Mouse (Mus musculus): ENCODE data around the gene Stk40. TPM values are rescaled to one million over a fixed set of nuclear protein-coding genes. Genes with fewer than 3 reads are reported as not detected.
"Not testable (repeated sequence)": the region's sequence is repeated elsewhere in the genome, so short reads cannot be mapped to it uniquely, and the experiment has no call there.

Stk40 gene
- polyA plus RNA-seq, 1 experiment from 2014 or later: 22.4 TPM

DNA sequence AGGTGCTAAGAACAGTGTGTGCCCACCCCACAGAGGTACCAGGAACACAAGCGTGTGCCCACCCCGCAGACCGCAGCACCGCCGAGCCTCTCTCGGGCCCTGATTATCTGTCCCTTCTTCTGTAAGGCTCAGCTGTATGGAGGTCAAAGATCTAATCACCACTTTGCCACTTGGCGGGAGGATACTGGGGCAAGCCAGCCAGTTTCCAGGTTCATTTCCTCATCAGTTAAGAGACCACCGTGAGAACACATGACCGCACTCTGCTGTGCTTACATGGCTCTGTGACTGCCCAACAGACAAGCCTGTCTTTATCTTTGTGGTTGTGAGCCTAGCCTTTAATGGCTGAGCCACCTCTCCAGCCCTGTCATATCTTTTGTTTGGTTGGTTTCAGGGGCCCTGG, 20.7 kb upstream of the Stk40 start:
- no peak overlapping the region for H3K4me2 ChIP-seq
- peaks cover 23% of the 10 kb centered on the region for H3K4me1 ChIP-seq
- no peaks in the 10 kb centered on the region for H3K27me3 ChIP-seq (replicated peaks)
- no peak overlapping the region for H3K4me3 ChIP-seq
- no peak overlapping the region for H3K27ac ChIP-seq
- ATAC-seq: no peak
- WGBS (ENCODE audit: insufficient replicate concordance): 41% methylated on average over 9 of the region's 9 CpGs
- no peaks in the 10 kb centered on the region for H3K9me3 ChIP-seq (replicated peaks)
- no peak overlapping the region for H3K9ac ChIP-seq
- no peaks in the 10 kb centered on the region for H3K36me3 ChIP-seq

DNA sequence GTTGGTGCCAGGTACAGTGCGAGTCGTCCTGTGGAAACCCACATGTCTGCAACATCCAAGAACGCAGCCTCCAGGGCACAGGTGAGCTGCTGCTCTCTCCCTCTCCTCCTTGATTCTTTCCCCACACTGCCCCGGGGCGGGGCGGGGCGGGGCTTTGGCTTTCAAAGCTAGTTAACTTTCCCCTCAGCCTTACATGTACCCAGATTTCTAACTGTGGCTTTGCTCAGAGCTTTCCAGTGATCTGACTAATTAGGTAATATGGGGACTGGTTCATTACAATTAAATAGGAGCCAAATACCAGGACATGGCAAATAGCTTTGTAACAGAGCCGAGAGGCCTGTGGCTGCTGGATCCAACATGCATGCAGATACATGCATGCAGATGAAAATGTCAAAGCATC, 19.4 kb upstream of the Stk40 start:
- WGBS (ENCODE audit: insufficient replicate concordance): 68% methylated on average over 8 of the region's 8 CpGs
- no peak overlapping the region for H3K4me3 ChIP-seq
- peaks cover 23% of the 10 kb centered on the region for H3K4me1 ChIP-seq
- no peak overlapping the region for H3K4me2 ChIP-seq
- no peak for ATAC-seq
- no peaks in the 10 kb centered on the region for H3K9me3 ChIP-seq (replicated peaks)
- H3K27me3 ChIP-seq (replicated peaks): no peaks in the 10 kb centered on the region
- H3K9ac ChIP-seq: no peak overlapping the region
- no peak overlapping the region for H3K27ac ChIP-seq
- H3K36me3 ChIP-seq: no peaks in the 10 kb centered on the region

DNA sequence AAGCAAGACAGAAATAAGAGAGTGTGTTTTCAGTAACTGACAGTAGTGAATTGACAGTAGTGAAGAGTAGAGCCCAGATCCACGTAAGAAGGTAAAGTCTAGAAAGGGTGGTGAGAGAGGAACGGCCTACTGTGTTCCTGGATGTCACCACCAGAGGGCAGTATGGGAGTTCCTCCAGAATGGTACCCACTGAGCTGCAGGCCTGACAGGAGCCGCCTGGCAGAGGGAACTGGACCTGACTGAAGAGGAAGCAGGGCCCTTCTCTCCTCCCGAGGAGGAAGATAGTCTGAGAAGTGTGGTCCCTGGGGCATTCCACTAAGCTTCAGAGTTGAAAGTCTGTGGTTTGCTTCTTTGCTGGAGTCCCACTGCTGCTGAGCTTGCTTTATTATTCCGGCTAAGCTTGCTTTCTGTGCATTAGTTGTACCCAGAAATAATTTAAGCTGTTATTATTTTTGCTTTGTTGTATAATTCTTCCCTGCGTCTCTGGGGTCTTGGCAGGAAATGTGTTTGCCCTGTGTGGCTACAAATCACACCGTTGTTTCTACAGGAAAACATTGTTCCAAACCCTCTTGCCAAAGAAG, 17.7 kb upstream of the Stk40 start:
- H3K9ac ChIP-seq: no peak overlapping the region
- H3K4me3 ChIP-seq: no peak overlapping the region
- H3K4me2 ChIP-seq: no peak overlapping the region
- 21% methylated on average over 7 of the region's 7 CpGs for WGBS (ENCODE audit: insufficient replicate concordance)
- peak; percentile 73 for ATAC-seq
- no peak overlapping the region for H3K27ac ChIP-seq
- H3K4me1 ChIP-seq: peaks cover 32% of the 10 kb centered on the region
- H3K9me3 ChIP-seq (replicated peaks): no peaks in the 10 kb centered on the region
- no peaks in the 10 kb centered on the region for H3K27me3 ChIP-seq (replicated peaks)
- H3K36me3 ChIP-seq: no peaks in the 10 kb centered on the region

DNA sequence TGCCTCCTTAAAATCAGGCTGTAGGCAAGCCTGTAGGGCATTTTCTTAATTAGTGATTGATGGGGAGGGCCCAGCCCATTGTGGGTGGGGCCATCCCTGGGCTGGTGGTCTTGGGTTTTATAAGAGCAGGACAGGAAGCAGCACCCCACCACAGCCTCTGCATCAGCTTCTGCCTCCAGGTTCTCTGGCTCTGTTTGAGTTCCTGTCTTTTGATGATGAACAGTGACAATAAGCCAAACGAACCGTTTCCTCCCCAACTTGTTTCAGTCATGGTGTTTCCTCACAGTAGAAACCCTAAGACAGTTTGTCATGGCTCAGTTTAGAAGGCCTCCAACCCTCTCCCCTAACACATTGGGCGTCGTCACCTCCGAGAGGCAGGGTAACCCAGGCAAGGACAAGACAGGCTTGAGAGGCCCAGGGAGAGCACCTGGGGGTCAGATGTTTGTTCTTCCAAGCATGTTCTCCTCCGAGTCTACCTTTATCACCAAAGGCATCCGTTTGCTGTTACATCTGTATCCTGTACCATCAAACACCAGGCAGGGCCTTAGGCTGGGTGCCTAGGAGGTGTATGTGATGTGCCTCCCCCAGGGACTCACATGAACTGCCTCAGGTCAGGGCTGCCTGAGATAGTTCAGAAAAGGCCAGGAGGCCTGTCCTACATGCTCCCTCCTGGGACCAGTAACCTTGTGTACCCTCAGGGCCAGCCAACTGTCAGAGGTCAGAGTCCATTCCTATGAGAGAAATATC, 13.5 kb upstream of the Stk40 start:
- Histone ChIP-seq H3K36me3 (no peaks in the 10 kb centered on the region), H3K4me3 (no peak overlapping the region), H3K4me2 (no peak overlapping the region), H3K9me3 (replicated peaks) (no peaks in the 10 kb centered on the region), H3K4me1 (peaks cover 18% of the 10 kb centered on the region), H3K27ac (no peak overlapping the region), H3K9ac (no peak overlapping the region), H3K27me3 (replicated peaks) (no peaks in the 10 kb centered on the region)
- WGBS (ENCODE audit: insufficient replicate concordance): 47% methylated on average over 7 of the region's 7 CpGs
- ATAC-seq: peak; percentile 25; the same call in 1 of the 2 replicates

DNA sequence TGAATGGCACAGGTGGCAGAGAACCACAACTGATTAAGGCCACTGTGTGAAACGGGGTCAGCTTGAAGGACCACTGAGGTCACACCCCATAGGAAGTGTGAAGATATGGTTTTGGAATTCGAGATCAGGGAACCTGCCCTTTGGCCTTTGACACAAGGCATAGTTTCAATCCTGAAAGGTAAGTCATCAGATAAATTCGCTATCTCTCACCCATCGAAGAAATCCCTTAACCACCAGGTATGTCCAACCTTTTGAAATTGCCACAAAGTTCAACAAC, 13.0 kb upstream of the Stk40 start:
- 53% methylated on average over 4 of the region's 4 CpGs for WGBS (ENCODE audit: insufficient replicate concordance)
- peaks cover 18% of the 10 kb centered on the region for H3K4me1 ChIP-seq
- no peaks in the 10 kb centered on the region for H3K9me3 ChIP-seq (replicated peaks)
- H3K9ac ChIP-seq: no peak overlapping the region
- no peak overlapping the region for H3K4me3 ChIP-seq
- no peaks in the 10 kb centered on the region for H3K27me3 ChIP-seq (replicated peaks)
- H3K36me3 ChIP-seq: no peaks in the 10 kb centered on the region
- H3K4me2 ChIP-seq: no peak overlapping the region
- no peak for ATAC-seq
- H3K27ac ChIP-seq: no peak overlapping the region

DNA sequence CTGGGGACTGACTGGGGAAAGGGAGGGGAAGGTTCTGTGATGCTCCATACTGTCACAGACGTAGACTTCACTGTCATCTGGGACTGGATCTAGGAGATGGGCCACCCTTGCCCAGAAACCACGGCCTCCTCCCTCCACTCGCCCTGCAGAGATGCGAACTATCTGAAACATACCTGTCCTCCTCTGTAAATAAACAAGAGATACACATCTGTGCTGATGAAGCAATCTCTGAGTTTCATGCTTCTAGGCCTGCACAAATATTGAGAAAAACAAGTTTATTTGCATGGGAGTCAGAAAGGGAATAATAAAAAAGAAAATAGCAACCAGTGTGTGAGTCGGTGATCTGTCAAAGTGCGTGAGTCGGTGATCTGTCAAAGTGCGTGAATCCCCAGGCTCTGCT, 11.9 kb upstream of the Stk40 start:
- H3K27me3 ChIP-seq (replicated peaks): no peaks in the 10 kb centered on the region
- H3K4me3 ChIP-seq: no peak overlapping the region
- no peaks in the 10 kb centered on the region for H3K9me3 ChIP-seq (replicated peaks)
- H3K27ac ChIP-seq: no peak overlapping the region
- peaks cover 19% of the 10 kb centered on the region for H3K4me1 ChIP-seq
- H3K36me3 ChIP-seq: no peaks in the 10 kb centered on the region
- WGBS (ENCODE audit: insufficient replicate concordance): 77% methylated on average over 8 of the region's 8 CpGs
- no peak overlapping the region for H3K4me2 ChIP-seq
- H3K9ac ChIP-seq: no peak overlapping the region
- ATAC-seq: no peak

DNA sequence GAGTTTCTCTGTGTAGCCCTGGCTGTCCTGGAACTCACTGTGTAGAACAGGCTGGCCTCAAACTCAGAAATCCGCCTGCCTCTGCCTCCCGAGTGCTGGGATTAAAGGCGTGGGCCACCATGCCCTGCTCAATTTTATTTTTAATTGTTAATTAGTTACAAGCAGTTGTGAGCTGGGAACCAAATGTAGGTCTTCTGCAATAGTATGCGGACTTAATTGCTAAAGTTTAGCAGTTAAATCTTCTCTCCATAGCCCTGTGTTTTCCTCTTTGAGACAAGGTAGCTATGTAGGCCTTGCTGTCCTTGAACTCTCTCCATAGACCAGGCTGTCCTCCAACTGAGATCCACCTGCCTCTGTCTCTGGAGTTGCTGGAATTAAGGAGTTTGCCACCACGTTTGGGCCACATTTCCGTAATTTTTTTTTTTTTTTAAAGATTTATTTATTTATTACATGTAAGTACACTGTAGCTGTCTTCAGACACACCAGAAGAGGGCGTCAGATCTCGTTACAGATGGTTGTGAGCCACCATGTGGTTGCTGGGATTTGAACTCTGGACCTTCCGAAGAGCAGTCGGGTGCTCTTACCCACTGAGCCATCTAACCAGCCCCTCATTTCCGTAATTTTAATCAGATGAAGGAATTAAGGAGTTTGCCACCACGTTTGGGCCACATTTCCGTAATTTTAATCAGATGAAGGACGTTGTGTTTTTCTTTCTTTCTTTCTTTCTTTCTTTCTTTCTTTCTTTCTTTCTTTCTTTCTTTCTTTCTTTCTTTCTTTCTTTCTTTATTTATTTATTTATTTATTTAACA, 7.9 kb upstream of the Stk40 start:
- H3K4me3 ChIP-seq: peak overlapping the region; percentile 72
- H3K9me3 ChIP-seq (replicated peaks); H3K27me3 ChIP-seq (replicated peaks); ATAC-seq; H3K27ac ChIP-seq: not testable (repeated sequence)
- peak overlapping the region; percentile 80; the same call in 1 of the 2 replicates for H3K9ac ChIP-seq
- 49% methylated on average over 14 of the region's 14 CpGs for WGBS (ENCODE audit: insufficient replicate concordance)
- H3K4me2 ChIP-seq: peak overlapping the region; percentile 87
- peaks cover 42% of the 10 kb centered on the region for H3K4me1 ChIP-seq
- peaks cover 13% of the 10 kb centered on the region for H3K36me3 ChIP-seq

DNA sequence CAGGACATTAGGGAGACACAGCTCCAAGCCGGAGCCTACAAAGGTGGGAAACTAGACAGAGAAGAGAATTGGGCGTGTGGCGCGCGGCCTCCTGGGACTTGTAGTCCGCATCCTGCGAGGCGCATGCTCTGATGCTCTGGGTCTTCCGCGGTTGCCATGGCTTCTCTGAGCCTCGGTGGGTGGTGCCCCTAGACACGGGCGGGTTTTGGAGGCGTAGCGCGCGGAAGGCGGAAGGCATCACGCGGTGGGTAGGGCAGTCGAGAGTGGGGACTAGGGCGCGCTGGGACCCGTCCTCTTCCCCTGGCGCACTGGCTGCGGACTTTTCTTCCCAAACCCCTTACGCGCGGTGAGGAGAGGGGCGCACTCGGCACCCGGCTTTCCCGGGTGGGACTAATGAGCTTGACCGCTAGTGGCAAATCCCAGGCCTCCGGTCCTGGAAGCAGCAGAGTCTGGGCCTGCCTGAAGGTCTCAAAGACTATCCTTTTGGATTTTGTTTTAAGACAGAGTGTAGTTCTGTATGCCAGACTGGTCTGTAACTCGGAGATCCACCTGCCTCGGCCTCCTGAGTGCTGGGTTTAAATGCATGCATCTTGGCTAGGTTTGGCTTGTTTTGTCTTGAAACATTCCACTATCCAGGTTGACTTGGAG, 7.2 kb upstream of the Stk40 start, which contains the start of gene Lsm10:
Gene Lsm10 (plus strand): TSS at position 160 of the 648 bp plus-strand sequence.
- ATAC-seq: peak; percentile 98
- WGBS (ENCODE audit: insufficient replicate concordance): 1% methylated on average over 36 of the region's 37 CpGs
- no peaks in the 10 kb centered on the region for H3K9me3 ChIP-seq (replicated peaks)
- H3K4me1 ChIP-seq: peaks cover 49% of the 10 kb centered on the region
- H3K27ac ChIP-seq: peak within 1 kb of the TSS; percentile 77
- H3K4me3 ChIP-seq: peak within 1 kb of the TSS; percentile 72
- peak within 1 kb of the TSS; percentile 80 for H3K9ac ChIP-seq
- H3K36me3 ChIP-seq: peaks cover 13% of the 10 kb centered on the region
- no peaks in the 10 kb centered on the region for H3K27me3 ChIP-seq (replicated peaks)
- peak within 1 kb of the TSS; percentile 87 for H3K4me2 ChIP-seq

DNA sequence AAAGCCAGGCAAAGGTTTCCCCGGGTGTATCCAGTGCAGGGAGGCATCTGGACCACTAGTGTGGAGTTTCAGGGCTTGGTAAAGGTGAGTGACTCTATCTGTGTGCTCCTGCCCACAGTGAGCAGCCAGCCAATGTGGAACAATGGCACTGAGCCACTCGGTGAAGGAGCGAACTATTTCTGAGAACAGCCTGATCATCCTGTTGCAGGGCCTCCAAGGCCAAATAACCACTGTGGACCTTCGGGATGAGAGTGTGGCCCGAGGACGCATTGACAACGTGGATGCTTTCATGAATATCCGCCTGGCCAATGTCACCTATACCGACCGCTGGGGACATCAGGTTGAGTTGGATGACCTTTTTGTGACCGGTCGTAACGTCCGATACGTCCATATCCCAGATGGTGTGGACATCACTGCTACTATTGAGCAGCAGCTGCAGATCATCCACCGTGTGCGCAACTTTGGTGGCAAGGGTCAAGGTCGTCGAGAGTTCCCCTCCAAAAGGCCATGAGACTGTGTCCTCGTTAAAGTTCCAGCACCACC, 6.0 kb upstream of the Stk40 start:
- no peak for ATAC-seq
- H3K4me3 ChIP-seq: peak overlapping the region; percentile 72; the same call in 1 of the 2 replicates
- peaks cover 13% of the 10 kb centered on the region for H3K36me3 ChIP-seq
- H3K4me1 ChIP-seq: peaks cover 61% of the 10 kb centered on the region
- WGBS (ENCODE audit: insufficient replicate concordance): 91% methylated on average over 20 of the region's 20 CpGs
- no peaks in the 10 kb centered on the region for H3K27me3 ChIP-seq (replicated peaks)
- no peaks in the 10 kb centered on the region for H3K9me3 ChIP-seq (replicated peaks)
- H3K27ac ChIP-seq: peak overlapping the region; percentile 77
- H3K4me2 ChIP-seq: peak overlapping the region; percentile 87
- H3K9ac ChIP-seq: 0 out of 2 replicates have a peak overlapping the region, but pooled peaks have one; percentile 80

DNA sequence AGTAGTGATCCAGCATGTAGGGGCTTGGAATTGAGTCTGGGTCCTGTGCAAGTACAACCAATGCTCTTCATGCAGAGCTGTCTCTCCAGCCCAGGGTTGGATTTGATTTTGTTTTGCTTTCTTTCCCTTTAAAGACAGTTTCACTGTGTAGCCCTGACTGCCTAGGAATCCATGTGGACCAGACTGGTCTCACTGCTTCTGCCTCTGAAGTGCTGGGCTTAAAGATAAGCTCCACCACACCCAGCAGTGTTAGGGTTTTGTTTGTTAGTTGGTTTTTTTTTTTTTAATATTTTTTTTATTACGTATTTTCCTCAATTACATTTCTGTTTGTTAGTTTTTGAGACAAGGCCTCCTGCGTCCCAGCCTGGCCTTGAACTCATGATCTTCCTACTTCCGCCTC, 4.4 kb upstream of the Stk40 start:
- H3K4me1 ChIP-seq: peaks cover 68% of the 10 kb centered on the region
- H3K27me3 ChIP-seq (replicated peaks): no peaks in the 10 kb centered on the region
- H3K4me2 ChIP-seq: peak overlapping the region; percentile 57
- peak overlapping the region; percentile 43 for H3K9ac ChIP-seq
- H3K27ac ChIP-seq: peak overlapping the region; percentile 99
- 57% methylated on average over 3 of the region's 3 CpGs for WGBS (ENCODE audit: insufficient replicate concordance)
- H3K4me3 ChIP-seq: peak overlapping the region; percentile 4; the same call in 1 of the 2 replicates
- 0 out of 2 replicates have a peak, but pooled peaks have one; percentile 27 for ATAC-seq
- H3K36me3 ChIP-seq: peaks cover 13% of the 10 kb centered on the region
- no peaks in the 10 kb centered on the region for H3K9me3 ChIP-seq (replicated peaks)

DNA sequence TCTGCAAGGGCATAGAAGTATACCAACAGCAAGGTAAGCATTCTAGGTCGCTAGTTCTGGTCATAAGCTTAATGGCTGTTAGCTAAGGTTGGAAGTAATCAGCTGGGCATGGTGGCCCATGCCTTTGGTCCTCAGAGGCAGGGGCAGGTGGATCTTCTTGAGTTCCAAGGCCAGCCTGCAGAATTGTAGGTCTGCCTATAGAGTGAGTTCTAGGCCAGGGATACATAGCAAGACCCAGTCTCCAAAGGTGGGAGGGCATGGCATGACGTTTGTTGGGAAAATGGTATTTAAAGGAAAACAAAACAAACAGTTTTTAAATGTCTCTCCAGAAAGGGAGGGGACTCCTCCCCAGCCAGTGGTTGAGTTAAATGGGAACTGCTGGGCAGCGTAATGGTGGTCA, 3.0 kb upstream of the Stk40 start:
- Histone ChIP-seq H3K36me3 (peaks cover 13% of the 10 kb centered on the region), H3K9me3 (replicated peaks) (no peaks in the 10 kb centered on the region), H3K4me2 (no peak overlapping the region), H3K27ac (peak overlapping the region; percentile 99), H3K27me3 (replicated peaks) (no peaks in the 10 kb centered on the region), H3K9ac (no peak overlapping the region), H3K4me1 (peaks cover 82% of the 10 kb centered on the region), H3K4me3 (no peak overlapping the region)
- 78% methylated on average over 3 of the region's 3 CpGs for WGBS (ENCODE audit: insufficient replicate concordance)
- no peak for ATAC-seq

Data from liver, embryonic 12.5 days (tissue).